Comparison of ENCODE assay signal across 23 mouse cellular contexts in the genomic region with DNA sequence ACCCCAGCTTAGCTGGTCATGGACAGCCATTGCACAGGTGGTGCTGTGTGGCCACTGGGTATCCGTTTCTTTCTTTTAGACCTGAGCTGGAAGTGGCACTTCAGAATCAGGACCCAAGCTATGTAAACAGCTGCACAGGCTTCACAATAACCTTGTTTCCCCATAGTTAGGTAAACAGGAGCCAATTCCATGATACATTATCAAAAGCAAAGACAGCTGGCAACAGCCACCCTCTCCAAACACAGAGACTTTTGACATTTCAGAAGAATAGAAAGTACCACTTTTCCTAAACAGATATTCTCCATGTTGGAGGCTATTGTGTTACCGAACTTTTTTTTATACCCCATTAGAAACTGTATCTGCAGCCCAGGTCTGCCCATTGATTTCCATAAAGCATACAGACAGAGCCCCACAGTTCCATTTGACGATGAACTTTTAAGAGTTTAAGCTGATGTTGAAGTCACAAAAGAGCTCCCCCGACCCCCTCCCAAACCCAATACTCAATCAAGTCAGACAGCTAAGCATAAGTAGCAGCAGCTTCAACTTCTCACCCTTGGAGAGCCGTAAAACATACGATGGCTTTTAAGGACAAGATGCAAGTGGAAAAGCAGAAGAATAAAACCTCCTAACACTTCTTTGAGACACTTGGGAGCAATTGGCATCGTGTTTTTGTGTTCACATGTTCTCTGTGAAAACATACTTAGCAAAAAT.
DNase-seq lines count a peak whose midpoint lies in the region; ATAC-seq lines count a peak whose summit lies in the region.
"Had no signal": no experiment of that assay in that cellular context is flagged by ENCODE, and none has a peak within 500 bp of the region (broad histone marks: within the 10 kb centered on the region; RNA-seq: fewer than 3 reads in every experiment).

No protein-coding gene starts in this region.

- no peak overlapping the region for H3K4me3 ChIP-seq in forebrain, embryonic 14.5 days (ENCODE audit: low read depth, low read length)
- no peak overlapping the region for H3K4me3 ChIP-seq in forebrain, embryonic 10.5 days
- no peak overlapping the region for H3K4me3 ChIP-seq in midbrain, embryonic 11.5 days (ENCODE audit: low read depth, low read length)
- no peak overlapping the region for H3K4me3 ChIP-seq in midbrain, embryonic 10.5 days
- no peak overlapping the region for H3K4me3 ChIP-seq in stomach, embryonic 15.5 days (replicated peaks)
- H3K4me3 ChIP-seq: embryonic facial prominence, embryonic 13.5 days; heart, embryonic 13.5 days; hindbrain, embryonic 12.5 days had no signal

- no peak overlapping the region for H3K4me2 ChIP-seq in forebrain, embryonic 14.5 days (ENCODE audit: low read length)
- no peak overlapping the region for H3K4me2 ChIP-seq in midbrain, embryonic 11.5 days
- no peak overlapping the region for H3K4me2 ChIP-seq in stomach, embryonic 15.5 days
- H3K4me2 ChIP-seq: embryonic facial prominence, embryonic 13.5 days; heart, embryonic 13.5 days; hindbrain, embryonic 12.5 days had no signal

- no peak overlapping the region for H3K27ac ChIP-seq in forebrain, embryonic 14.5 days (ENCODE audit: low read depth, low read length)
- no peak overlapping the region for H3K27ac ChIP-seq in forebrain, embryonic 10.5 days
- H3K27ac ChIP-seq in midbrain, embryonic 11.5 days (ENCODE audit: low read depth, low read length), result no peak overlapping the region
- H3K27ac ChIP-seq in midbrain, embryonic 10.5 days (replicated peaks), result no peak overlapping the region
- H3K27ac ChIP-seq in stomach, embryonic 15.5 days, result no peak overlapping the region
- H3K27ac ChIP-seq: embryonic facial prominence, embryonic 13.5 days; heart, embryonic 13.5 days; hindbrain, embryonic 12.5 days had no signal

- no peaks in the 10 kb centered on the region for H3K9me3 ChIP-seq in forebrain, embryonic 14.5 days (replicated peaks; ENCODE audit: control insufficient read depth, low read length)
- H3K9me3 ChIP-seq in forebrain, embryonic 10.5 days, result no peaks in the 10 kb centered on the region
- H3K9me3 ChIP-seq in midbrain, embryonic 11.5 days (ENCODE audit: control insufficient read depth, low read length), result no peaks in the 10 kb centered on the region
- H3K9me3 ChIP-seq in midbrain, embryonic 10.5 days (replicated peaks), result no peaks in the 10 kb centered on the region
- H3K9me3 ChIP-seq in stomach, embryonic 15.5 days, result no peaks in the 10 kb centered on the region
- H3K9me3 ChIP-seq: embryonic facial prominence, embryonic 13.5 days; G1E; heart, embryonic 13.5 days; hindbrain, embryonic 12.5 days had no signal

- intact Hi-C loops in gastrocnemius, postnatal 36 days (cut with DNase I), result no loop called here

- ATAC-seq in forebrain, embryonic 14.5 days, result no peak
- ATAC-seq in midbrain, embryonic 11.5 days (ENCODE audit: low FRiP score), result no peak
- ATAC-seq in stomach, embryonic 15.5 days (ENCODE audit: insufficient read depth, low FRiP score, low read depth), result peak; percentile 50; the same call in 1 of the 2 replicates
- ATAC-seq: CD4-positive, CD25-positive, alpha-beta regulatory T cell, adult 4 months; hindbrain, embryonic 16.5 days; inflammation-experienced regulatory T-cells, adult 6 months had no signal

- peak; percentile 50 for DNase-seq in embryo, embryonic 10.5 days (ENCODE audit: low spot score)
- DNase-seq in embryo, embryonic 9.5 days (ENCODE audit: extremely low spot score), result no peak
- peak; percentile 37 for DNase-seq in forebrain, embryonic 14.5 days (ENCODE audit: low spot score)
- DNase-seq in forebrain, embryonic 10.5 days (ENCODE audit: extremely low spot score, low spot score), result no peak
- peak; percentile 62 for DNase-seq in midbrain, embryonic 11.5 days (ENCODE audit: low spot score, missing footprints)
- no peak for DNase-seq in midbrain, embryonic 10.5 days (ENCODE audit: low spot score)
- DNase-seq in gastrocnemius, postnatal 36 days, result no peak
- DNase-seq: adrenal gland, adult 8-10 months; adrenal gland, postnatal 36 days; B cell, adult 2 months; cerebellum, adult 11 months; cerebellum, adult 8-10 months; cerebellum, postnatal 14 days; gastrocnemius, postnatal 14 days; heart, postnatal 4 days had no signal

- no peaks in the 10 kb centered on the region for H3K27me3 ChIP-seq in forebrain, embryonic 14.5 days (replicated peaks; ENCODE audit: control insufficient read depth, insufficient read depth, low read length)
- H3K27me3 ChIP-seq in forebrain, embryonic 10.5 days (ENCODE audit: poor library complexity, severe bottlenecking), result peaks cover 63% of the 10 kb centered on the region
- peaks cover 7% of the 10 kb centered on the region for H3K27me3 ChIP-seq in midbrain, embryonic 11.5 days (ENCODE audit: control insufficient read depth, insufficient read depth, low read length)
- H3K27me3 ChIP-seq in midbrain, embryonic 10.5 days (ENCODE audit: low read depth, poor library complexity, severe bottlenecking), result peaks cover 62% of the 10 kb centered on the region
- no peaks in the 10 kb centered on the region for H3K27me3 ChIP-seq in stomach, embryonic 15.5 days (replicated peaks)
- H3K27me3 ChIP-seq: embryonic facial prominence, embryonic 13.5 days; hindbrain, embryonic 12.5 days had no signal

- H3K4me1 ChIP-seq in forebrain, embryonic 14.5 days (ENCODE audit: control insufficient read depth, insufficient read depth, low read length), result peaks cover 9% of the 10 kb centered on the region; the same call in 1 of the 2 replicates
- peaks cover 15% of the 10 kb centered on the region for H3K4me1 ChIP-seq in forebrain, embryonic 10.5 days
- peaks cover 5% of the 10 kb centered on the region; the same call in 1 of the 2 replicates for H3K4me1 ChIP-seq in midbrain, embryonic 11.5 days (ENCODE audit: control insufficient read depth, insufficient read depth, low read length)
- peaks cover 24% of the 10 kb centered on the region for H3K4me1 ChIP-seq in midbrain, embryonic 10.5 days
- peaks cover 4% of the 10 kb centered on the region; the same call in 1 of the 2 replicates for H3K4me1 ChIP-seq in stomach, embryonic 15.5 days
- H3K4me1 ChIP-seq: embryonic facial prominence, embryonic 13.5 days; hindbrain, embryonic 12.5 days had no signal

- no peaks in the 10 kb centered on the region for H3K36me3 ChIP-seq in forebrain, embryonic 14.5 days (ENCODE audit: control insufficient read depth, insufficient read depth, low read length)
- H3K36me3 ChIP-seq in forebrain, embryonic 10.5 days (replicated peaks), result no peaks in the 10 kb centered on the region
- no peaks in the 10 kb centered on the region for H3K36me3 ChIP-seq in midbrain, embryonic 11.5 days (ENCODE audit: control insufficient read depth, insufficient read depth, low read length)
- no peaks in the 10 kb centered on the region for H3K36me3 ChIP-seq in midbrain, embryonic 10.5 days
- no peaks in the 10 kb centered on the region for H3K36me3 ChIP-seq in stomach, embryonic 15.5 days
- H3K36me3 ChIP-seq: embryonic facial prominence, embryonic 13.5 days; G1E; heart, embryonic 13.5 days; hindbrain, embryonic 12.5 days had no signal

- 33% methylated on average over 7 of the region's 7 CpGs for WGBS in forebrain, embryonic 14.5 days
- 69% methylated on average over 7 of the region's 7 CpGs for WGBS in forebrain, embryonic 10.5 days
- WGBS in midbrain, embryonic 11.5 days, result 60% methylated on average over 7 of the region's 7 CpGs
- WGBS in midbrain, embryonic 10.5 days, result 67% methylated on average over 7 of the region's 7 CpGs
- 25% methylated on average over 7 of the region's 7 CpGs for WGBS in stomach, embryonic 15.5 days

- no peak overlapping the region for H3K9ac ChIP-seq in forebrain, embryonic 14.5 days (ENCODE audit: low read length)
- no peak overlapping the region for H3K9ac ChIP-seq in midbrain, embryonic 11.5 days (ENCODE audit: low read length)
- no peak overlapping the region for H3K9ac ChIP-seq in stomach, embryonic 15.5 days
- H3K9ac ChIP-seq: embryonic facial prominence, embryonic 13.5 days; heart, embryonic 13.5 days; hindbrain, embryonic 12.5 days had no signal

Comparison
In these comparisons a context has a peak if more than half of its experiments do, and no peak if none do; other contexts are left out.
1. DNase-seq: peak in embryo, embryonic 10.5 days (single experiment), forebrain, embryonic 14.5 days (single experiment) and midbrain, embryonic 11.5 days (single experiment); none in embryo, embryonic 9.5 days (single experiment), forebrain, embryonic 10.5 days (single experiment), midbrain, embryonic 10.5 days (single experiment) and gastrocnemius, postnatal 36 days (0 of 2).